Mouse (Mus musculus) MEL (cell line): ENCODE data around the gene Myh10.

ENCODE experiments used
- CHD2 ChIP-seq: IDR thresholded peaks from 2 replicates; pipeline ENCODE4 v1.6.1; 2011; ENCODE audit warnings: low read length, improper control_type of control experiment
- CTCF ChIP-seq, 3 experiments: IDR thresholded peaks in 2 of 3; conservative IDR thresholded peaks in 1 of 3; 2 replicates each; pipeline ENCODE4 v1.5.1; 2011 to 2012; ENCODE audit warnings: low read length in 3 of 3, low read depth in 2 of 3, mild to moderate bottlenecking in 2 of 3, improper control_type of control experiment in 1 of 3, inconsistent platforms in 1 of 3, mixed read lengths in 1 of 3, moderate library complexity in 1 of 3; ENCODE audit not compliant: control insufficient read depth in 1 of 3, insufficient read depth in 1 of 3, poor library complexity in 1 of 3, severe bottlenecking in 1 of 3
- E2F4 ChIP-seq: IDR thresholded peaks from 2 replicates; pipeline ENCODE4 v1.6.1; 2011; ENCODE audit warnings: low read depth, low read length, improper control_type of control experiment, borderline replicate concordance
- EP300 ChIP-seq, 2 experiments: IDR thresholded peaks; 2 replicates each; pipeline ENCODE4 v1.6.1; 2011; ENCODE audit warnings: improper control_type of control experiment in 2 of 2, low read length in 2 of 2, low read depth in 1 of 2, mild to moderate bottlenecking in 1 of 2
- GATA1 ChIP-seq: IDR thresholded peaks from 2 replicates; pipeline ENCODE4 v1.6.1; 2011; ENCODE audit warnings: low read depth, low read length, improper control_type of control experiment
- JUND ChIP-seq: IDR thresholded peaks from 2 replicates; pipeline ENCODE4 v1.6.1; 2011; ENCODE audit warnings: low read depth, mild to moderate bottlenecking, improper control_type of control experiment, low read length
- MAFK ChIP-seq: IDR thresholded peaks from 2 replicates; pipeline ENCODE4 v1.6.1; 2011; ENCODE audit warnings: low read depth, mild to moderate bottlenecking, low read length, improper control_type of control experiment, borderline replicate concordance
- MYC ChIP-seq: IDR thresholded peaks from 2 replicates; pipeline ENCODE4 v1.6.1; 2011; ENCODE audit warnings: low read depth, mild to moderate bottlenecking, low read length, improper control_type of control experiment, moderate library complexity
- RCOR1 ChIP-seq: IDR thresholded peaks from 2 replicates; pipeline ENCODE4 v1.6.1; 2012; ENCODE audit warnings: low read depth, mild to moderate bottlenecking, inconsistent platforms, low read length, improper control_type of control experiment
- SMC3 ChIP-seq: IDR thresholded peaks from 2 replicates; pipeline ENCODE4 v1.6.1; 2011; ENCODE audit warnings: low read depth, low read length, improper control_type of control experiment
- TAL1 ChIP-seq: IDR thresholded peaks from 2 replicates; pipeline ENCODE4 v1.6.1; 2012; ENCODE audit warnings: mild to moderate bottlenecking, inconsistent platforms, low read length, moderate library complexity, mixed read lengths
- ZC3H11A ChIP-seq: IDR thresholded peaks from 2 replicates; pipeline ENCODE4 v1.6.1; 2012; ENCODE audit warnings: low read depth, mild to moderate bottlenecking, inconsistent platforms, low read length, improper control_type of control experiment
- ZMIZ1 ChIP-seq: IDR thresholded peaks from 2 replicates; pipeline ENCODE4 v1.6.1; 2012; ENCODE audit warnings: low read depth, mild to moderate bottlenecking, inconsistent platforms, low read length, improper control_type of control experiment, moderate library complexity

- TF ChIP-seq SMC3, result no peak
- no peak for TF ChIP-seq CTCF (IDR thresholded peaks at IDR 0.05 in 2 of 3, conservative IDR thresholded peaks at IDR 0.05 in 1 of 3; ENCODE audit: control insufficient read depth in 1 of 3, insufficient read depth in 1 of 3, low read depth in 2 of 3, low read length in 3 of 3, poor library complexity in 1 of 3, severe bottlenecking in 1 of 3)
- no peak for TF ChIP-seq TAL1
- TF ChIP-seq MAFK, result no peak
- TF ChIP-seq GATA1, result no peak
- TF ChIP-seq JUND, result no peak
- no peak for TF ChIP-seq EP300 (IDR thresholded peaks at IDR 0.05; ENCODE audit: low read depth in 1 of 2, low read length in 2 of 2)
- TF ChIP-seq RCOR1, result no peak
- TF ChIP-seq ZMIZ1, result no peak
- no peak for TF ChIP-seq CHD2
- no peak for TF ChIP-seq MYC
- no peak for TF ChIP-seq ZC3H11A
- no peak for TF ChIP-seq E2F4
These were observed 88.5 kb downstream of the Myh10 start for GRCm38 (mm10) chr11:68779735-68780465.
